Mouse (Mus musculus) heart, embryonic 10.5 days (tissue): ENCODE data around the gene Gm21987. TPM values are rescaled to one million over a fixed set of nuclear protein-coding genes. Genes with fewer than 3 reads are reported as not detected.

ENCODE experiments used
- DNase-seq: peaks from one replicate; pipeline ENCODE4 v3.0.0-alpha.2; 2017; ENCODE audit warnings: low spot score
- H3K27ac ChIP-seq: fragments of 300-500 bp; sonication (generic); 2 replicates; pipeline ENCODE4 v1.5.1; 2016; ENCODE audit warnings: mild to moderate bottlenecking
- H3K27me3 ChIP-seq: fragments of 300-500 bp; sonication (generic); 2 replicates; pipeline ENCODE4 v1.6.1; 2016; ENCODE audit warnings: mild to moderate bottlenecking; ENCODE audit not compliant: poor library complexity, insufficient read depth, severe bottlenecking
- H3K36me3 ChIP-seq: fragments of 300-500 bp; sonication (generic); 2 replicates; pipeline ENCODE4 v1.6.1; 2016; ENCODE audit warnings: mild to moderate bottlenecking, moderate library complexity
- H3K4me1 ChIP-seq: fragments of 300-500 bp; sonication (generic); 2 replicates; pipeline ENCODE4 v1.6.1; 2016; ENCODE audit warnings: mild to moderate bottlenecking
- H3K4me3 ChIP-seq: fragments of 300-500 bp; sonication (generic); 2 replicates; pipeline ENCODE4 v1.5.1; 2016; ENCODE audit warnings: mild to moderate bottlenecking, moderate library complexity
- H3K9me3 ChIP-seq: fragments of 300-500 bp; sonication (generic); 2 replicates; pipeline ENCODE4 v1.6.1; 2016; ENCODE audit warnings: mild to moderate bottlenecking, moderate library complexity
- whole genome bisulfite sequencing: fragments of 180-500 bp; shearing (Covaris S2); methylation state at CpG from one replicate; pipeline ENCODE4 v1.1.7; 2016; 5-methylcytosine and 5-hydroxymethylcytosine counted together
- polyA plus RNA-seq: library from polyadenylated mRNA; unstranded; fragments of >200 nt; fragmentation: Nextera tagmentation; extraction: Ambion mirVana; gene quantifications from 2 replicates; pipeline ENCODE4 v1.2.1, GENCODE M21; 2016

Gm21987 gene
- polyA plus RNA-seq, result 1.3 and 4.6 TPM in 2 replicates

- 2% methylated on average over 35 of the region's 35 CpGs for WGBS
- DNase-seq, result peak; percentile 97
- Histone ChIP-seq H3K4me1 (peaks cover 41% of the 10 kb centered on the region), H3K27ac (peak within 1 kb of the TSS; percentile 96), H3K4me3 (peak within 1 kb of the TSS; percentile 93), H3K9me3 (no peaks in the 10 kb centered on the region), H3K27me3 (no peaks in the 10 kb centered on the region), H3K36me3 (peaks cover 19% of the 10 kb centered on the region)
These were observed at the start of gene Gm21987, which contains the start of gene Cox17 for GRCm38 (mm10) chr16:38346529-38347325. Gene Gm21987 (plus strand): TSS chr16:38347040. Gene Cox17 (plus strand): TSS chr16:38346991.

- H3K36me3 ChIP-seq, result no peaks in the 10 kb centered on the region
- no peak overlapping the region for H3K27ac ChIP-seq
- H3K27me3 ChIP-seq, result no peaks in the 10 kb centered on the region; the same call in 1 of the 2 replicates
- H3K4me1 ChIP-seq, result no peaks in the 10 kb centered on the region
- DNase-seq, result no peak
- H3K9me3 ChIP-seq, result no peaks in the 10 kb centered on the region
- no peak overlapping the region for H3K4me3 ChIP-seq
- WGBS, result 84% methylated on average over 6 of the region's 6 CpGs
These were observed 48.4 kb upstream of the Gm21987 start for GRCm38 (mm10) chr16:38298410-38298809.

GRCm38 (mm10) chr16:38302367-38302766 lies 44.5 kb upstream of the Gm21987 start:
- no peaks in the 10 kb centered on the region for H3K36me3 ChIP-seq
- H3K9me3 ChIP-seq, result no peaks in the 10 kb centered on the region
- no peak overlapping the region for H3K4me3 ChIP-seq
- no peaks in the 10 kb centered on the region for H3K27me3 ChIP-seq
- WGBS, result 88% methylated on average over 13 of the region's 13 CpGs
- H3K4me1 ChIP-seq, result peaks cover 4% of the 10 kb centered on the region; the same call in 1 of the 2 replicates
- no peak for DNase-seq
- H3K27ac ChIP-seq, result no peak overlapping the region

- no peaks in the 10 kb centered on the region for H3K9me3 ChIP-seq
- no peak for DNase-seq
- H3K27me3 ChIP-seq, result no peaks in the 10 kb centered on the region
- peaks cover 4% of the 10 kb centered on the region; the same call in 1 of the 2 replicates for H3K4me1 ChIP-seq
- H3K4me3 ChIP-seq, result no peak overlapping the region
- no peak overlapping the region for H3K27ac ChIP-seq
- WGBS, result 76% methylated on average over 17 of the region's 17 CpGs
- H3K36me3 ChIP-seq, result no peaks in the 10 kb centered on the region
These were observed 42.2 kb upstream of the Gm21987 start for GRCm38 (mm10) chr16:38304460-38305194.

GRCm38 (mm10) chr16:38306571-38307220 lies 40.1 kb upstream of the Gm21987 start:
- no peak overlapping the region for H3K27ac ChIP-seq
- no peak for DNase-seq
- peaks cover 4% of the 10 kb centered on the region; the same call in 1 of the 2 replicates for H3K4me1 ChIP-seq
- no peak overlapping the region for H3K4me3 ChIP-seq
- no peaks in the 10 kb centered on the region for H3K27me3 ChIP-seq
- WGBS, result 47% methylated on average over 18 of the region's 18 CpGs
- H3K9me3 ChIP-seq, result no peaks in the 10 kb centered on the region
- H3K36me3 ChIP-seq, result no peaks in the 10 kb centered on the region

- 56% methylated on average over 5 of the region's 5 CpGs for WGBS
- H3K9me3 ChIP-seq, result no peaks in the 10 kb centered on the region
- no peaks in the 10 kb centered on the region for H3K36me3 ChIP-seq
- no peak for DNase-seq
- H3K27ac ChIP-seq, result no peak overlapping the region
- no peaks in the 10 kb centered on the region for H3K27me3 ChIP-seq
- H3K4me3 ChIP-seq, result no peak overlapping the region
- H3K4me1 ChIP-seq, result peaks cover 4% of the 10 kb centered on the region; the same call in 1 of the 2 replicates
These were observed 39.6 kb upstream of the Gm21987 start for GRCm38 (mm10) chr16:38307221-38307605.

GRCm38 (mm10) chr16:38307651-38308050 lies 39.2 kb upstream of the Gm21987 start:
- no peaks in the 10 kb centered on the region for H3K36me3 ChIP-seq
- no peak overlapping the region for H3K4me3 ChIP-seq
- H3K27me3 ChIP-seq, result no peaks in the 10 kb centered on the region
- H3K27ac ChIP-seq, result no peak overlapping the region
- peaks cover 4% of the 10 kb centered on the region; the same call in 1 of the 2 replicates for H3K4me1 ChIP-seq
- DNase-seq, result no peak
- WGBS, result 72% methylated on average over 7 of the region's 7 CpGs
- no peaks in the 10 kb centered on the region for H3K9me3 ChIP-seq

- DNase-seq, result no peak
- Histone ChIP-seq H3K27ac (no peak overlapping the region), H3K4me3 (no peak overlapping the region), H3K27me3 (no peaks in the 10 kb centered on the region), H3K4me1 (peaks cover 4% of the 10 kb centered on the region; the same call in 1 of the 2 replicates), H3K36me3 (no peaks in the 10 kb centered on the region), H3K9me3 (no peaks in the 10 kb centered on the region)
- WGBS, result 85% methylated on average over 11 of the region's 11 CpGs
These were observed 38.6 kb upstream of the Gm21987 start for GRCm38 (mm10) chr16:38308195-38308594.

GRCm38 (mm10) chr16:38318492-38318891 lies 28.3 kb upstream of the Gm21987 start:
- Histone ChIP-seq H3K36me3 (no peaks in the 10 kb centered on the region), H3K9me3 (no peaks in the 10 kb centered on the region), H3K4me1 (0 out of 2 replicates have a peak, but pooled peaks cover 3% of the 10 kb centered on the region), H3K27ac (no peak overlapping the region), H3K4me3 (no peak overlapping the region), H3K27me3 (no peaks in the 10 kb centered on the region)
- DNase-seq, result no peak
- 74% methylated on average over 9 of the region's 9 CpGs for WGBS

- 88% methylated on average over 4 of the region's 4 CpGs for WGBS
- Histone ChIP-seq H3K4me1 (0 out of 2 replicates have a peak, but pooled peaks cover 3% of the 10 kb centered on the region), H3K4me3 (no peak overlapping the region), H3K36me3 (no peaks in the 10 kb centered on the region), H3K27me3 (no peaks in the 10 kb centered on the region), H3K27ac (no peak overlapping the region), H3K9me3 (no peaks in the 10 kb centered on the region)
- DNase-seq, result no peak
These were observed 27.8 kb upstream of the Gm21987 start for GRCm38 (mm10) chr16:38319087-38319486.

- H3K36me3 ChIP-seq, result no peaks in the 10 kb centered on the region
- WGBS, result 25% methylated on average over 17 of the region's 17 CpGs
- no peak for DNase-seq
- H3K4me3 ChIP-seq, result peak overlapping the region; percentile 38; the same call in 1 of the 2 replicates
- no peaks in the 10 kb centered on the region for H3K27me3 ChIP-seq
- no peak overlapping the region for H3K27ac ChIP-seq
- 0 out of 2 replicates have a peak, but pooled peaks cover 3% of the 10 kb centered on the region for H3K4me1 ChIP-seq
- no peaks in the 10 kb centered on the region for H3K9me3 ChIP-seq
These were observed 25.3 kb upstream of the Gm21987 start for GRCm38 (mm10) chr16:38321452-38321935.

GRCm38 (mm10) chr16:38324311-38324710 lies 22.5 kb upstream of the Gm21987 start:
- DNase-seq, result no peak
- H3K4me1 ChIP-seq, result 0 out of 2 replicates have a peak, but pooled peaks cover 3% of the 10 kb centered on the region
- H3K27ac ChIP-seq, result no peak overlapping the region
- no peaks in the 10 kb centered on the region for H3K36me3 ChIP-seq
- H3K9me3 ChIP-seq, result no peaks in the 10 kb centered on the region
- no peaks in the 10 kb centered on the region for H3K27me3 ChIP-seq
- H3K4me3 ChIP-seq, result no peak overlapping the region
- 84% methylated on average over 15 of the region's 15 CpGs for WGBS
